Mouse (Mus musculus) embryonic fibroblast, embryonic 13.5 days (primary cell): ENCODE results near the gene Slc25a17. TPM values are rescaled to one million over a fixed set of nuclear protein-coding genes. Genes with fewer than 3 reads are reported as not detected.

Experiments
- H3K27ac ChIP-seq: 2 replicates; pipeline ENCODE4 v1.5.1; 2012; ENCODE audit warnings: low read length, control low read depth, inconsistent platforms; ENCODE audit not compliant: insufficient read depth
- H3K4me1 ChIP-seq: 2 replicates; pipeline ENCODE4 v1.6.1; 2011; ENCODE audit warnings: low read length; ENCODE audit not compliant: control insufficient read depth, insufficient read depth
- H3K4me3 ChIP-seq: 2 replicates; pipeline ENCODE4 v1.5.1; 2011; ENCODE audit warnings: mild to moderate bottlenecking, control low read depth, low read length; ENCODE audit not compliant: insufficient read depth
- CTCF ChIP-seq: IDR thresholded peaks from 2 replicates; pipeline ENCODE4 v1.5.1; 2011; ENCODE audit warnings: mild to moderate bottlenecking, control low read depth, low read length, moderate library complexity, borderline replicate concordance; ENCODE audit not compliant: insufficient read depth
- POLR2A ChIP-seq: IDR thresholded peaks from 2 replicates; pipeline ENCODE4 v1.6.1; 2011; ENCODE audit warnings: low read depth, mild to moderate bottlenecking, control low read depth, low read length, moderate library complexity
- polyA plus RNA-seq: library from polyadenylated mRNA; stranded (reverse); fragments of >200 nt; gene quantifications from 2 replicates; pipeline ENCODE4 v1.2.4, GENCODE M21; 2011; ENCODE audit warnings: low read depth; ENCODE audit not compliant: missing spikeins, insufficient read length

Gene Slc25a17
- polyA plus RNA-seq, 1 experiment = 93.1 TPM

DNA sequence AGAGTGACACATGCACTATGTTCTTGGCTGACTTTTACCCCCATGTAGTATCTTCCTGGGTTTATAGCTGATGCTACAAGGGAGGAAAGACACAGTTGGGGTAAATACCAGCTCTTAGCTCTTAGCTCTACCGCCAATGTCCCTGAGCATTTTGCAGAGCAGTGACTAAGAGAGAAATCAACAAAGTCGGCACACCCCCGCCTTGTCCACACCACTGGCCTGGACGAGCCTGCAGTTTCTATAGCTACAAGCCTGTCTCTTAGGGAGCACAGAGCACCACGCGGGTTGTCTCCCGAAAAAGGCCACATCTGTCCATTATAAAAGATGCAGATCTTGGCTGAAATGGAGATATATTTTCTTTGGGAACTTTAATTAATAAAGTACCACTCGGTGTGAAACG is 69.9 kb downstream of the Slc25a17 start:
- no peak overlapping the region for H3K4me3 ChIP-seq
- no peaks in the 10 kb centered on the region for H3K4me1 ChIP-seq
- TF ChIP-seq POLR2A = no peak
- no peak for TF ChIP-seq CTCF
- H3K27ac ChIP-seq = no peak overlapping the region

DNA sequence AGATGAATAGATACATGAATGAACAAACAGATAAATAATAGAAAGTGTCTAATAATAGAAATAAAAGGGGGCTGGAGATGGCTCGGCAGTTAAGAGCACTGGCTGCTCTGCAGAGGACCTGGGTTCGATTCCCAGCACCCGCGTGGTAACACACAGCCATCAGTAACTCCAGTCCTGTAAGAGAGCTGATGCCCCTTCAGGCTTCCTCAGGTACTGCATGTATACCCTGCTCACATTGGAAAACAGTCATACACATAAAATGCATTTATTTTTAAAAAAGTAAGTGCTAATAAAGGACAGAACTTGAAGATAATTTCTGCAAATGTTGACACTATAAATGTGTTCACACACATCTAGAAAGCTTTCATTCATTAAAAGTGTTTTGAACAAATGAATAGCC is 70.4 kb downstream of the Slc25a17 start:
- TF ChIP-seq POLR2A = no peak
- TF ChIP-seq CTCF = no peak

DNA sequence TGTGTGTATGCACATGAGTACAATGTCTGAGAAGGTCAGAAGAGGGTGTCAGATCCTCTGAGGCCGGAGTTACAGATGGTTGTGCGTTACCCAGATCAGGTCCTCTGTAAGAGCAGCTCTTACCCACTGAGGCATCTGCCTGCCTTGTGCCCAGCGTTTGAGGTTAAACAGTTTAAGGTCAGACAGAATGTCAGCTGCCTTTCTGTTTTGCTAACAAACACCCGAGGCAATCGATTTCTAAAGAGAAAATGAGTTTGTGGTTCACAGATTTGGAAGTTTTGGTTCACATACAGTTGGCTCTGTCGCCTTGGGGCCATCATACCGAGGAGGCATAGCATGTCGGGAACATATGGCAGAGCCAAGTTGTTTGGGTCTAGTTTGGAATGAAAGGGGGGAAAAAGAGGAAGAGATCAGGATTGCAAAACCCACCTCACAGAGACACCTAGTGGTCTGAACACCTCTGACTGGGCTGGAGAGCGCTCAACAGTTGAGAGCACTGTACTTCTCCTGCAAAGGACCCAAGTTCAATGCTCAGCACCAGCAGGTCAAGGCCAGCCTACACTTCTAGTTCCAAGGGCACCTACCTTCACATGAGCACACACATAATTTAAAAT is 76.4 kb downstream of the Slc25a17 start:
- Histone ChIP-seq H3K27ac (no peak overlapping the region), H3K4me1 (no peaks in the 10 kb centered on the region; the same call in 1 of the 2 replicates), H3K4me3 (no peak overlapping the region)
- TF ChIP-seq CTCF (no peak), POLR2A (no peak)

More for the DNA sequence above, 70.4 kb downstream of the Slc25a17 start:
- H3K4me3 ChIP-seq = no peak overlapping the region
- H3K27ac ChIP-seq = no peak overlapping the region
- no peaks in the 10 kb centered on the region for H3K4me1 ChIP-seq

DNA sequence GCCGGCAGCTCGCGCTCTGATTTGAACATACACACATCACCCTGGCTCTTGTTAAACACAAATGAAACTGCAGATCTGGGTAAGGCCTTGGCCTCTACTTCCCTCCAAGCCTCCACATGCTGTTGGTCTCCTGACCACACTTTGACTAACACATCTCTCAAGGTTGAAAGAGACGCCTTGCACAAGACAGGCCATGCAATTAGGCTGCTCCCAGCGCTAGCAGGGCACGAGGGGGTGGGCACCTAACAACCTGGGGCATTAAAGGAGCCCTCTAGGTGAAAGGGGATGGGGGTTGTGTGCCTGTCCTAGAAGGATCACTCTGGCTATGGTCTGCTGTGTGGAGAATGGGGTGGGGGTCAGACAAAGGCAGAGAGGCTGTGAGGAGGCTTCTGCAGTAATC is 81.9 kb downstream of the Slc25a17 start:
- TF ChIP-seq CTCF (no peak), POLR2A (no peak)
- Histone ChIP-seq H3K27ac (no peak overlapping the region), H3K4me1 (no peaks in the 10 kb centered on the region; the same call in 1 of the 2 replicates), H3K4me3 (no peak overlapping the region)

DNA sequence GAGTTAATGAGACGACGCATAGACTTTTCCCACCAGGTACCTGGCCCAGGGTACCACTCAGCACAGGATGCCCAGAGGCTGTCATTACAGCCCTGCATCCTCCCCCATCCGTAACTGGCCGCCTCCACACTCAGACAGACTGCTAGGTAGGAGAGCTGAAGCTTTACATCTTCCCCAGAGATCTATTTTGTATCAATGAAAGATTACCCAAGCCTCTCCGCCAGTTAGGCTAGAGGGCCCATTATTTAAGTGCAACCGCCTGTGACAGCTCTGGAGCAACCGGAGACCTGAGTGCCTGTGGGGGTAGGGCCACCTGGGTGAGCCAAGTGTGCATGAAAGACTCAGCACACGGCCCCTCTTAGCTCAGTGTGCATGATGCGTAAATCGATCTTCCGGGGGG is 82.7 kb downstream of the Slc25a17 start:
- no peak overlapping the region for H3K27ac ChIP-seq
- H3K4me3 ChIP-seq = no peak overlapping the region
- no peaks in the 10 kb centered on the region; the same call in none of the 2 replicates for H3K4me1 ChIP-seq
- TF ChIP-seq CTCF = no peak
- no peak for TF ChIP-seq POLR2A

DNA sequence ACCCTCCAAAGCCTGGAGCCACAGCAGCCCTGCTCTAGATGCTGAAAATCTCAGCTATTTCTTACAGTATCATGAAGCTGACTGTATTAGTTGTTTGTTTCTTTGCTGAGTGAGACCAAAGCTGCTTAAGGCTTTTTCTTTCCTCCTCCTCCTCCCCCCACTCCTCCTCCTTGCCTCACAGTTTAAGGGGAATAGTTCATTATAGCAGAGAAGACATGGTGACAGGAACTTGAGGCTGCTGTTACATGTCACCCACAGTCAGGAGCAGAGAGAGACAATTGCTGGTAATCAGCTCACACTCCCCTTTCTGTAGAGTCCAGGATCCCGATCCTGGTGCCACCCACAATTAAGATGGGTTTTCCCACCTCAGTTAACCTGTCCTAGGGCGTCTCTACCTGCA is 87.3 kb downstream of the Slc25a17 start:
- TF ChIP-seq POLR2A (no peak), CTCF (no peak)
- H3K27ac ChIP-seq = no peak overlapping the region
- no peak overlapping the region for H3K4me3 ChIP-seq
- peaks cover 10% of the 10 kb centered on the region for H3K4me1 ChIP-seq

DNA sequence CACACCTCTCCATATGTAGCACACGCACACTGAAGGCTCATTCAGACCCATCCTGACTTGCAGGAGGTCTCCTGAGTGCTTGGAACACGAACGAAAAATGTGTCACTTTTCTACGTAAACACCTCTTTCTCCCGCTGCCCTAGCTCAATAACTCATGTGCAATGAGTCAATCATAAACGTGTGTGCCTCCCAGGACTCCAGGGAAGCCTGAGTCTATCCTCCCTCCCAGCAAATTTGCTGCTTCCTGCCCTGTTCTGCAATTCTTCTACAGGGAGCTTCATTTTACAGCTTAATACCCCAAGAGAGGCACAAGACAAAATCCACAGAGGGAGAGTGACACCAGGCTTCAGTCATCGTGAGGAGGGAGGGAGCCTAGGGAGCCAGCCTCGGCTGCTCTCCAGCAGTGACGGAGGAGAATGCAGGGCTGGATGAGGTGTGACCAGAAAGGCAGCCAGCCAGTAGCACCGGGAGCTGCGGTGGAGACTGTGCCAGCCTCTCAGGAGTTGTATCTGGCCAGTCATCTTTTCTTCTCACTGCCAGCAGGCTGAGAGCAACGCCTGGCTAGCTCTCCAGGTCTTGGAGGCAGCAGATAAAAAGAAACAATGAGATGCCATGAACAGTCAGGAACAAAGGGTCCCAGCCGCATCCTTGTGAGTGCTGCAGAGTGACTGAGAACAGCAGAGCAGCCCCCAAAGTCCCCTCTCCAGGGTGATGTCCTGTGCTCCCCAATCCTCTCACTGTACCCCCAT is 88.1 kb downstream of the Slc25a17 start:
- Histone ChIP-seq H3K27ac (peak overlapping the region; percentile 53), H3K4me3 (no peak overlapping the region)
- TF ChIP-seq POLR2A (no peak), CTCF (no peak)

More for the DNA sequence above, 88.1 kb downstream of the Slc25a17 start:
- peaks cover 10% of the 10 kb centered on the region for H3K4me1 ChIP-seq

Other genes with a start within 250 kb of the Slc25a17 start
- gene Mrtfa, start 170.1 kb downstream of the Slc25a17 start, polyA plus RNA-seq = 36.6 and 38.4 TPM in 2 replicates
- gene Mchr1, start 125.3 kb downstream of the Slc25a17 start, polyA plus RNA-seq = 0.75 and 1.1 TPM in 2 replicates
- gene St13, start 39.3 kb upstream of the Slc25a17 start, polyA plus RNA-seq = 337 and 357 TPM in 2 replicates
- 12.4 and 21.8 TPM in 2 replicates for gene Xpnpep3, start 39.3 kb upstream of the Slc25a17 start, polyA plus RNA-seq
- gene Dnajb7, start 47.5 kb upstream of the Slc25a17 start, polyA plus RNA-seq = not detected in 2 replicates
- 129 and 132 TPM in 2 replicates for gene Rbx1, start 105.5 kb upstream of the Slc25a17 start, polyA plus RNA-seq
- gene Ep300, start 224.5 kb upstream of the Slc25a17 start, polyA plus RNA-seq = 63.6 and 67.2 TPM in 2 replicates